Mouse (Mus musculus) mature B cell (primary cell): ENCODE measurements around the gene AW551984.

Experiments
- in situ Hi-C: fragments of 300-500 bp; cut with MboI; formaldehyde crosslinking; loops from 2 replicates; pipeline ENCODE4 v1.14.3; 2019

AW551984 gene

GRCm38 (mm10) chr9:39603999-39604453 is at the start of gene AW551984:
Gene AW551984, minus strand, starts transcription at chr9:39604403.
- in situ Hi-C loops, result no loop called here

GRCm38 (mm10) chr9:39647382-39647781 is 43.2 kb upstream of the AW551984 start:
- in situ Hi-C loops, result no loop called here

GRCm38 (mm10) chr9:39644785-39645184 is 40.6 kb upstream of the AW551984 start, which contains the start of gene Olfr961:
Gene Olfr961, plus strand, starts transcription at chr9:39645085.
- in situ Hi-C loops, result no loop called here

GRCm38 (mm10) chr9:39633913-39634594 is 29.9 kb upstream of the AW551984 start:
- in situ Hi-C loops, result no loop called here

- in situ Hi-C loops, result no loop called here
Measured at GRCm38 (mm10) chr9:39629069-39629468, 24.9 kb upstream of the AW551984 start.

GRCm38 (mm10) chr9:39624711-39625110 is 20.5 kb upstream of the AW551984 start:
- in situ Hi-C loops, result no loop called here

GRCm38 (mm10) chr9:39623783-39624182 is 19.6 kb upstream of the AW551984 start:
- in situ Hi-C loops, result no loop called here

GRCm38 (mm10) chr9:39621073-39621472 is 16.9 kb upstream of the AW551984 start, which contains the start of gene Olfr960:
Gene Olfr960, plus strand, starts transcription at chr9:39621373.
- in situ Hi-C loops, result no loop called here

GRCm38 (mm10) chr9:39611953-39612352 is 7.8 kb upstream of the AW551984 start:
- in situ Hi-C loops, result no loop called here

GRCm38 (mm10) chr9:39610355-39610754 is 6.2 kb upstream of the AW551984 start, which contains the start of gene Olfr148:
Gene Olfr148, plus strand, starts transcription at chr9:39610655.
- in situ Hi-C loops, result no loop called here

- in situ Hi-C loops, result no loop called here
Measured at GRCm38 (mm10) chr9:39608497-39608896, 4.3 kb upstream of the AW551984 start.

GRCm38 (mm10) chr9:39603333-39603845 is 814 bp downstream of the AW551984 start:
- in situ Hi-C loops, result no loop called here

- in situ Hi-C loops, result no loop called here
Measured at GRCm38 (mm10) chr9:39602536-39603332, 1.5 kb downstream of the AW551984 start.

- in situ Hi-C loops, result no loop called here
Measured at GRCm38 (mm10) chr9:39577050-39577449, 27.2 kb downstream of the AW551984 start.

GRCm38 (mm10) chr9:39575469-39575868 is 28.7 kb downstream of the AW551984 start, which contains the start of gene Olfr959:
Gene Olfr959, minus strand, starts transcription at chr9:39575569.
- in situ Hi-C loops, result no loop called here

GRCm38 (mm10) chr9:39558349-39558647 is 45.9 kb downstream of the AW551984 start:
- in situ Hi-C loops, result no loop called here

GRCm38 (mm10) chr9:39557529-39558348 is 46.5 kb downstream of the AW551984 start:
- in situ Hi-C loops, result no loop called here

- in situ Hi-C loops, result no loop called here
Measured at GRCm38 (mm10) chr9:39553946-39554345, 50.3 kb downstream of the AW551984 start, which contains the start of gene Olfr958. Gene Olfr958, minus strand, starts transcription at chr9:39554054.

- in situ Hi-C loops, result no loop called here
Measured at GRCm38 (mm10) chr9:39550806-39551205, 53.4 kb downstream of the AW551984 start.
